Mouse (Mus musculus): ENCODE measurements at regions not wholly inside any gene's neighbourhood (a gene's known extent, or its start where the extent isn't known, plus 50 kb on each side); places are given as distances from the start of the nearest gene placed in this dataset.

DNA sequence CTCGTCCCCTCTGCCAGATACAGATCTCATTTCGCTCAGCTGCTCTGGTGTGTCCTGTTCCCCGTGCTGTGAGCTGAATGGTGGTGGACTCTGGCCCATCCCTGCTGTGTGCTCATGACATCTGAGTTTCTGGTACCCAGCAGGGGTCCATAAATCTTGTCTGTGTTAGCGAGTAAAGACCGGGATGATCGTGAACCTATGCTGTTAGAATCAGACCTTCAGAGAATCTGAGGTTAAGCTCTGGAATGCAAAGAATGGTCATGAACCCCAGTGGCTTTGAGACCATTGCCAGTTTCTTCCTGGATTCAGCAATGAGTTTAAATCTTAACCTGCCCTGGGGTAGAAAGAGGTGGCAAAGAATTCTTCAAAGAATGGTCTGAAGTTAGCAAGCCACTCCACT is 173.3 kb upstream of the Arl4c start:
- no peak overlapping the region for H3K27ac ChIP-seq (ENCODE audit: insufficient read depth, low read depth)
- no peak overlapping the region for H3K4me3 ChIP-seq (replicated peaks in 1 of 3; ENCODE audit: low read depth in 2 of 3, low read length in 2 of 3, poor library complexity in 1 of 3)
- no peaks in the 10 kb centered on the region for H3K36me3 ChIP-seq (replicated peaks in 1 of 2; ENCODE audit: control insufficient read depth in 1 of 2, insufficient read depth in 1 of 2, low read length in 1 of 2)
- in situ Hi-C loops (cut with MboI; ENCODE audit: low pct_ligation_motif_present, low pct_unique_long_range_greater_than_20kb, low sequenced_read_pairs): no loop called here
- dilution Hi-C loops (cut with MboI; ENCODE audit: extremely low pct_ligation_motif_present, extremely low pct_unique_long_range_greater_than_20kb, low sequenced_read_pairs): no loop called here
- no peaks in the 10 kb centered on the region for H3K27me3 ChIP-seq (replicated peaks)
- peaks cover 67% of the 10 kb centered on the region for H3K9me3 ChIP-seq (replicated peaks; ENCODE audit: low read length)
- H3K9ac ChIP-seq (ENCODE audit: insufficient read depth, low read depth): no peak overlapping the region
- no peaks in the 10 kb centered on the region for H3K4me1 ChIP-seq (ENCODE audit: control insufficient read depth in 1 of 2, insufficient read depth in 2 of 2)
- no peak for DNase-seq (ENCODE audit: extremely low read depth)
- TF ChIP-seq MEF2A (IDR thresholded peaks at IDR 0.05; ENCODE audit: borderline replicate concordance, low read depth, low read length) (no peak), POLR2A (IDR thresholded peaks at IDR 0.05; ENCODE audit: low read depth, low read length) (no peak), MAFK (IDR thresholded peaks at IDR 0.05; ENCODE audit: insufficient replicate concordance, low read length) (no peak), RCOR1 (conservative IDR thresholded peaks at IDR 0.05; ENCODE audit: low read depth, low read length) (no peak), ZMIZ1 (IDR thresholded peaks at IDR 0.05; ENCODE audit: low read depth, low read length) (no peak), IRF4 (IDR thresholded peaks at IDR 0.05; ENCODE audit: low read depth, low read length) (no peak), ZKSCAN1 (IDR thresholded peaks at IDR 0.05; ENCODE audit: borderline replicate concordance, low read depth, low read length) (no peak), TBP (conservative IDR thresholded peaks at IDR 0.05; ENCODE audit: low read depth, low read length) (no peak), ZC3H11A (IDR thresholded peaks at IDR 0.05; ENCODE audit: low read depth, low read length) (no peak), BHLHE40 (IDR thresholded peaks at IDR 0.05; ENCODE audit: low read depth, low read length) (no peak), MAZ (IDR thresholded peaks at IDR 0.05; ENCODE audit: low read depth, low read length) (no peak), USF2 (conservative IDR thresholded peaks at IDR 0.05; ENCODE audit: low read depth, low read length) (no peak), MXI1 (IDR thresholded peaks at IDR 0.05; ENCODE audit: low read depth, low read length) (no peak), NELFE (IDR thresholded peaks at IDR 0.05; ENCODE audit: low read depth, low read length) (no peak), CHD1 (IDR thresholded peaks at IDR 0.05; ENCODE audit: low read depth, low read length) (no peak), JUND (conservative IDR thresholded peaks at IDR 0.05; ENCODE audit: low read depth, low read length) (no peak), POLR2AphosphoS2 (IDR thresholded peaks at IDR 0.05; ENCODE audit: low read depth, low read length) (no peak), USF1 (IDR thresholded peaks at IDR 0.05; ENCODE audit: low read depth, low read length) (no peak), KAT2A (IDR thresholded peaks at IDR 0.05; ENCODE audit: insufficient replicate concordance, low read length) (no peak), GABPA (IDR thresholded peaks at IDR 0.05; ENCODE audit: insufficient replicate concordance, low read depth, low read length) (no peak)
- no peaks in the 10 kb centered on the region for H3K79me2 ChIP-seq (replicated peaks; ENCODE audit: control insufficient read depth, extremely low read depth, insufficient read depth, poor library complexity, severe bottlenecking)
- no peak overlapping the region for H3K4me2 ChIP-seq (ENCODE audit: insufficient read depth, low read depth, poor library complexity, severe bottlenecking)

DNA sequence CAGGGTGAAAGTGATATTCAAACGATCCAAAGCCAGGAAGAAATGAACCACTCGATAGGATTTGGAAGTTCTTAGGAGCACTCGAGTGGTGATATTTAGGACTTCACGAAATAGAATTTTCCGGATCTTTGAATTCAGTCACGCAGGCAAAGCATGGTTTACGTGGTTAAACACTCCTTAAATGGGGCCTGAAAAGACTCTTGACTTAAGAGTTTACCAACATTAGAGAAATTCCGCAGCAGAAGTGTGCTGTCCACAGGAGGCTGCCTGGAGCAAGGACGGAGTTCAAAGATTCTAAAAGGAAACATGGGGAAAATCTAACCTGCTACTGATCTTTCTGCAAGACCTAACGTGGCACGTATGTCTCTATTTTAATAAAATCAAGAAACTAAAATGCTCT is 175.4 kb upstream of the Arl4c start:
- DNase-seq (ENCODE audit: extremely low read depth): no peak
- TF ChIP-seq MEF2A (IDR thresholded peaks at IDR 0.05; ENCODE audit: borderline replicate concordance, low read depth, low read length) (no peak), NELFE (IDR thresholded peaks at IDR 0.05; ENCODE audit: low read depth, low read length) (no peak), POLR2AphosphoS2 (IDR thresholded peaks at IDR 0.05; ENCODE audit: low read depth, low read length) (no peak), TBP (conservative IDR thresholded peaks at IDR 0.05; ENCODE audit: low read depth, low read length) (no peak), ZNF384 (IDR thresholded peaks at IDR 0.05; ENCODE audit: low read depth, low read length) (no peak), BHLHE40 (IDR thresholded peaks at IDR 0.05; ENCODE audit: low read depth, low read length) (no peak), E2F4 (IDR thresholded peaks at IDR 0.05; ENCODE audit: insufficient replicate concordance, low read depth, low read length) (no peak), MAX (IDR thresholded peaks at IDR 0.05; ENCODE audit: low read length) (no peak), SIN3A (IDR thresholded peaks at IDR 0.05; ENCODE audit: low read length) (no peak), IRF4 (IDR thresholded peaks at IDR 0.05; ENCODE audit: low read depth, low read length) (no peak), RCOR1 (conservative IDR thresholded peaks at IDR 0.05; ENCODE audit: low read depth, low read length) (no peak), POLR2A (IDR thresholded peaks at IDR 0.05; ENCODE audit: low read depth, low read length) (no peak), USF2 (conservative IDR thresholded peaks at IDR 0.05; ENCODE audit: low read depth, low read length) (no peak), MAZ (IDR thresholded peaks at IDR 0.05; ENCODE audit: low read depth, low read length) (no peak), ZC3H11A (IDR thresholded peaks at IDR 0.05; ENCODE audit: low read depth, low read length) (no peak)
- Histone ChIP-seq H3K9me3 (replicated peaks; ENCODE audit: low read length) (peaks cover 65% of the 10 kb centered on the region), H3K27ac (ENCODE audit: insufficient read depth, low read depth) (no peak overlapping the region), H3K4me2 (ENCODE audit: insufficient read depth, low read depth, poor library complexity, severe bottlenecking) (no peak overlapping the region), H3K9ac (ENCODE audit: insufficient read depth, low read depth) (no peak overlapping the region), H3K36me3 (replicated peaks in 1 of 2; ENCODE audit: control insufficient read depth in 1 of 2, insufficient read depth in 1 of 2, low read length in 1 of 2) (no peaks in the 10 kb centered on the region), H3K4me3 (replicated peaks in 1 of 3; ENCODE audit: low read depth in 2 of 3, low read length in 2 of 3, poor library complexity in 1 of 3) (no peak overlapping the region), H3K4me1 (ENCODE audit: control insufficient read depth in 1 of 2, insufficient read depth in 2 of 2) (no peaks in the 10 kb centered on the region), H3K79me2 (replicated peaks; ENCODE audit: control insufficient read depth, extremely low read depth, insufficient read depth, poor library complexity, severe bottlenecking) (no peaks in the 10 kb centered on the region), H3K27me3 (replicated peaks) (no peaks in the 10 kb centered on the region)
- in situ Hi-C loops (cut with MboI; ENCODE audit: low pct_ligation_motif_present, low pct_unique_long_range_greater_than_20kb, low sequenced_read_pairs) (no loop called here), dilution Hi-C loops (cut with MboI; ENCODE audit: extremely low pct_ligation_motif_present, extremely low pct_unique_long_range_greater_than_20kb, low sequenced_read_pairs) (no loop called here)
